Mouse (Mus musculus) embryonic fibroblast, embryonic 13.5 days (primary cell): ENCODE measurements around the gene Gtpbp4.
"Not testable (repeated sequence)": the region's sequence is repeated elsewhere in the genome, so short reads cannot be mapped to it uniquely, and the experiment has no call there.

Experiments
- CTCF ChIP-seq: IDR thresholded peaks from 2 replicates; pipeline ENCODE4 v1.5.1; 2011; ENCODE audit warnings: mild to moderate bottlenecking, control low read depth, low read length, moderate library complexity, borderline replicate concordance; ENCODE audit not compliant: insufficient read depth
- POLR2A ChIP-seq: IDR thresholded peaks from 2 replicates; pipeline ENCODE4 v1.6.1; 2011; ENCODE audit warnings: low read depth, mild to moderate bottlenecking, control low read depth, low read length, moderate library complexity

DNA sequence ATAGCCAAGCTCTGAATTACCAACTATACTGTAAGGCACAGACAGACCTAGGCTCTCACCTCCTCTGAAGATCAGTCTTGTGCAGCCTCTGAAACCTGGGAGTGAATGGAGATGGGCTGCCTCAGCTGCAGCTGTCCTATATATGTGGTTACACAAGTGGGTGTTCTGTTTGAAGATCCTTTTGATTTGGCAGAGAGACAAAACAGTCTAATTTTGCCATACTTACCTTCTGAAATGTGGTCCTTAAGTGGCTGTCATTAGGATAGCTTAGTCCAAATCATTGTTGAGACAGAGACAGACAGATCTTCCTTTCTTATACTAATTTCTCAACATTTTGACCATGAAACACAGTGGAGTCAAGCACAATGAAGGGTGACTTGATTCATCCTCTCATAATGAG is 47.8 kb downstream of the Gtpbp4 start, which contains the start of gene Gm9745:
- not testable (repeated sequence) for TF ChIP-seq POLR2A, CTCF
